15 mouse cellular contexts compared by ENCODE assay signal in the genomic region with DNA sequence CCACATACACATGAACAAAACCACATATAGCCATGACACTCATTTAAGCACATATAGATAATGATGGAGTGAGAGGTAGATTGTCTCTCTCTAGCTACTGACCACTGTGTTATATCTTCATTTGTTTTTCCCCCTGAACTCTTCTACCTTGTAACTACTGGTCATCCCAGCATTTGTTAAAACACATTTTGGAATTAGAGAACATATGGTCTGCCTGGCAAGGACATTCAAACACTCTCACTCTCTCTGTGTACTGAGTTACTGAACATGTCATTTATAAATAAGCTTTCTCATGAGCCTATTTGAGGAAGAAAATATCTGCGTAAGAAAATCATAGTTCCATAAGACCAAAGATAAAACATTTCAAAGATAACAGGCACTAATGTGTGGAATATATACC.
DNase-seq lines count a peak whose midpoint lies in the region; ATAC-seq and TF ChIP-seq lines count a peak whose summit lies in the region.
"Had no signal": no experiment of that assay in that cellular context is flagged by ENCODE, and none has a peak within 500 bp of the region (broad histone marks: within the 10 kb centered on the region; RNA-seq: fewer than 3 reads in every experiment).

No protein-coding gene starts in this region.

- ATAC-seq in stomach, postnatal 0 days (ENCODE audit: low FRiP score, low TSS enrichment): no peak
- ATAC-seq: forebrain, embryonic 13.5 days; forebrain, embryonic 15.5 days; forebrain, postnatal 0 days had no signal

- DNase-seq in cerebellum, adult 18-20 months: peak; percentile 18 to 20
- no peak for DNase-seq in cerebellum, postnatal 36 days
- DNase-seq in cerebellum, adult 9-11 months: peak; percentile 35
- no peak for DNase-seq in cerebellum, postnatal 14 days
- no peak for DNase-seq in stomach, postnatal 0 days (ENCODE audit: low spot score)
- DNase-seq: adrenal gland, adult 2 months; adrenal gland, postnatal 10 days; adrenal gland, postnatal 25 days; cerebellum, adult 11-12 months; cerebellum, adult 8-10 months; forebrain, postnatal 0 days had no signal

- H3K4me1 ChIP-seq in stomach, postnatal 0 days (replicated peaks; ENCODE audit: control insufficient read depth, insufficient read depth): no peaks in the 10 kb centered on the region
- H3K4me1 ChIP-seq: embryonic facial prominence, embryonic 10.5 days; embryonic facial prominence, embryonic 12.5 days; forebrain, embryonic 13.5 days; forebrain, embryonic 15.5 days had no signal

- TF ChIP-seq EP300 in stomach, postnatal 0 days (optimal IDR thresholded peaks at IDR 0.05): no peak

- TF ChIP-seq CTCF in stomach, postnatal 0 days (IDR thresholded peaks at IDR 0.05; ENCODE audit: low read depth): no peak

- H3K27ac ChIP-seq in stomach, postnatal 0 days (replicated peaks): no peak overlapping the region
- H3K27ac ChIP-seq: embryonic facial prominence, embryonic 10.5 days; embryonic facial prominence, embryonic 12.5 days; forebrain, embryonic 13.5 days; forebrain, embryonic 15.5 days had no signal

- no peaks in the 10 kb centered on the region for H3K9me3 ChIP-seq in stomach, postnatal 0 days (ENCODE audit: control insufficient read depth, low read length)
- H3K9me3 ChIP-seq: embryonic facial prominence, embryonic 10.5 days; embryonic facial prominence, embryonic 12.5 days; forebrain, embryonic 13.5 days; forebrain, embryonic 15.5 days had no signal

- H3K4me2 ChIP-seq in stomach, postnatal 0 days (replicated peaks; ENCODE audit: low read depth): no peak overlapping the region
- H3K4me2 ChIP-seq: embryonic facial prominence, embryonic 12.5 days; forebrain, embryonic 13.5 days; forebrain, embryonic 15.5 days had no signal

- H3K27me3 ChIP-seq in stomach, postnatal 0 days (ENCODE audit: control insufficient read depth, insufficient read depth, low read length): no peaks in the 10 kb centered on the region
- H3K27me3 ChIP-seq: embryonic facial prominence, embryonic 12.5 days; forebrain, embryonic 13.5 days; forebrain, embryonic 15.5 days had no signal

- H3K9ac ChIP-seq in stomach, postnatal 0 days (ENCODE audit: low read length): no peak overlapping the region
- H3K9ac ChIP-seq: embryonic facial prominence, embryonic 12.5 days; forebrain, embryonic 13.5 days; forebrain, embryonic 15.5 days; forebrain, postnatal 0 days had no signal

- no peak overlapping the region for H3K4me3 ChIP-seq in stomach, postnatal 0 days (ENCODE audit: low read depth, low read length)
- H3K4me3 ChIP-seq: embryonic facial prominence, embryonic 10.5 days; embryonic facial prominence, embryonic 12.5 days; forebrain, embryonic 13.5 days; forebrain, embryonic 15.5 days had no signal

- WGBS in stomach, postnatal 0 days: 80% methylated on average over 1 of the region's 1 CpGs

- H3K36me3 ChIP-seq in stomach, postnatal 0 days (ENCODE audit: control insufficient read depth, insufficient read depth, low read length): no peaks in the 10 kb centered on the region
- H3K36me3 ChIP-seq: embryonic facial prominence, embryonic 10.5 days; embryonic facial prominence, embryonic 12.5 days; forebrain, embryonic 15.5 days had no signal

Comparison
In these comparisons a context has a peak if more than half of its experiments do, and no peak if none do; other contexts are left out.
1. DNase-seq: peak in cerebellum, adult 18-20 months (2 of 2) and cerebellum, adult 9-11 months (single experiment); none in cerebellum, postnatal 36 days (0 of 2), cerebellum, postnatal 14 days (0 of 2) and stomach, postnatal 0 days (single experiment).